Mouse (Mus musculus): ENCODE data around the gene Gm13420. TPM values are rescaled to one million over a fixed set of nuclear protein-coding genes. Genes with fewer than 3 reads are reported as not detected.

The Gm13420 gene
- polyA plus RNA-seq, 1 experiment from 2014 or later: 0.21 TPM

Other genes starting within 250 kb of the Gm13420 start
- 24.2 and 25.6 TPM in 2 replicates for gene Rapgef1, start 132.0 kb downstream of the Gm13420 start, polyA plus RNA-seq (2015; fragmentation: Nextera tagmentation; extraction: Ambion mirVana)
- 0.89 TPM in 1 of 2 replicates, not detected in the other for gene Gm13547, start 7.6 kb upstream of the Gm13420 start, polyA plus RNA-seq (2015; fragmentation: Nextera tagmentation; extraction: Ambion mirVana)
- gene Coq4, start 35.8 kb upstream of the Gm13420 start, polyA plus RNA-seq (2015; fragmentation: Nextera tagmentation; extraction: Ambion mirVana): 40.2 and 40.9 TPM in 2 replicates
- 39.4 and 39.8 TPM in 2 replicates for gene Trub2, start 36.8 kb upstream of the Gm13420 start, polyA plus RNA-seq (2015; fragmentation: Nextera tagmentation; extraction: Ambion mirVana)
- 45.9 and 50.9 TPM in 2 replicates for gene Slc27a4, start 50.9 kb upstream of the Gm13420 start, polyA plus RNA-seq (2015; fragmentation: Nextera tagmentation; extraction: Ambion mirVana)
- gene Urm1, start 68.4 kb upstream of the Gm13420 start, polyA plus RNA-seq (2015; fragmentation: Nextera tagmentation; extraction: Ambion mirVana): 20.9 and 28.3 TPM in 2 replicates
- gene Cercam, start 117.5 kb upstream of the Gm13420 start, polyA plus RNA-seq (2015; fragmentation: Nextera tagmentation; extraction: Ambion mirVana): 18.1 and 19.0 TPM in 2 replicates
- gene Odf2, start 137.5 kb upstream of the Gm13420 start, polyA plus RNA-seq (2015; fragmentation: Nextera tagmentation; extraction: Ambion mirVana): 67.3 and 75.9 TPM in 2 replicates
- 75.1 and 78.0 TPM in 2 replicates for gene Gle1, start 183.7 kb upstream of the Gm13420 start, polyA plus RNA-seq (2015; fragmentation: Nextera tagmentation; extraction: Ambion mirVana)
- 238 and 239 TPM in 2 replicates for gene Sptan1, start 213.9 kb upstream of the Gm13420 start, polyA plus RNA-seq (2015; fragmentation: Nextera tagmentation; extraction: Ambion mirVana)

Data from midbrain, embryonic 15.5 days (tissue).